Mouse (Mus musculus) ES-E14 (cell line): ENCODE results near the gene Ypel2. TPM values are rescaled to one million over a fixed set of nuclear protein-coding genes. Genes with fewer than 3 reads are reported as not detected.
A peak's percentile ranks its signal among the peaks of the same experiment; 100 is the strongest.

Experiments
- DNase-seq: peaks from one replicate; pipeline ENCODE4 v3.0.0-alpha.2; 2013; ENCODE audit warnings: low read depth, low spot score
- H3K27ac ChIP-seq: 2 replicates; pipeline ENCODE4 v1.5.1; 2012; ENCODE audit warnings: low read depth, mild to moderate bottlenecking, low read length, moderate library complexity, mixed read lengths; ENCODE audit not compliant: poor library complexity, insufficient read depth, severe bottlenecking
- H3K36me3 ChIP-seq: 2 replicates; pipeline ENCODE4 v1.6.1; 2012; ENCODE audit warnings: mild to moderate bottlenecking, low read length, moderate library complexity, mixed read lengths; ENCODE audit not compliant: control insufficient read depth, poor library complexity, insufficient read depth, severe bottlenecking
- H3K4me1 ChIP-seq, 2 experiments: fragments of 150-350 bp in 1 of 2; sonication (generic) in 1 of 2; 2 replicates each; pipeline ENCODE4 v1.6.1; 2012; ENCODE audit warnings: low read length in 2 of 2, mild to moderate bottlenecking in 1 of 2, mixed read lengths in 1 of 2; ENCODE audit not compliant: control insufficient read depth in 2 of 2, insufficient read depth in 2 of 2, poor library complexity in 1 of 2
- H3K4me3 ChIP-seq, 2 experiments: fragments of 150-350 bp in 1 of 2; sonication (generic) in 1 of 2; 2 replicates each; pipeline ENCODE4 v1.5.1; 2012; ENCODE audit warnings: low read length in 2 of 2, low read depth in 1 of 2, mild to moderate bottlenecking in 1 of 2, mixed read lengths in 1 of 2; ENCODE audit not compliant: insufficient read depth in 1 of 2, poor library complexity in 1 of 2, severe bottlenecking in 1 of 2
- H3K9ac ChIP-seq: 2 replicates; pipeline ENCODE4 v1.6.1; 2012; ENCODE audit warnings: low read depth, mild to moderate bottlenecking, low read length, mixed read lengths; ENCODE audit not compliant: poor library complexity, insufficient read depth, severe bottlenecking
- H3K9me3 ChIP-seq: fragments of 150-350 bp; sonication (generic); 2 replicates; pipeline ENCODE4 v1.6.1; 2012; ENCODE audit warnings: low read depth, mild to moderate bottlenecking, low read length; ENCODE audit not compliant: control insufficient read depth, insufficient read depth
- CHD2 ChIP-seq: IDR thresholded peaks from 2 replicates; pipeline ENCODE4 v1.6.1; 2014; ENCODE audit warnings: mild to moderate bottlenecking, low read depth, low read length, inconsistent platforms
- HCFC1 ChIP-seq: IDR thresholded peaks from 2 replicates; pipeline ENCODE4 v1.6.1; 2012; ENCODE audit warnings: low read length, inconsistent platforms, borderline replicate concordance; ENCODE audit not compliant: insufficient read depth
- MAFK ChIP-seq: IDR thresholded peaks from 2 replicates; pipeline ENCODE4 v1.6.1; 2014; ENCODE audit warnings: mild to moderate bottlenecking, low read depth, low read length, inconsistent platforms; ENCODE audit not compliant: insufficient read depth
- ZC3H11A ChIP-seq: IDR thresholded peaks from 2 replicates; pipeline ENCODE4 v1.6.1; 2012; ENCODE audit warnings: low read depth, mild to moderate bottlenecking, inconsistent platforms, low read length, borderline replicate concordance
- ZNF384 ChIP-seq: IDR thresholded peaks from 2 replicates; pipeline ENCODE4 v1.6.1; 2012; ENCODE audit warnings: low read depth, low read length, inconsistent platforms
- in situ Hi-C, 2 experiments: fragments of 600-800 bp; cut with MboI; formaldehyde crosslinking; loops; one replicate each; pipeline ENCODE4 v1.15.1; 2025; ENCODE audit warnings: low sequenced_read_pairs in 2 of 2, inconsistent platforms in 1 of 2; ENCODE audit not compliant: unreplicated experiment in 2 of 2
- total RNA-seq: library from RNA; depleted of rRNA; stranded (reverse); fragments of 300-350 nt; gene quantifications from 2 replicates; pipeline ENCODE4 v1.2.3, GENCODE M21; 2012

Ypel2 gene
- total RNA-seq, 1 experiment, result 3.6 TPM

DNA sequence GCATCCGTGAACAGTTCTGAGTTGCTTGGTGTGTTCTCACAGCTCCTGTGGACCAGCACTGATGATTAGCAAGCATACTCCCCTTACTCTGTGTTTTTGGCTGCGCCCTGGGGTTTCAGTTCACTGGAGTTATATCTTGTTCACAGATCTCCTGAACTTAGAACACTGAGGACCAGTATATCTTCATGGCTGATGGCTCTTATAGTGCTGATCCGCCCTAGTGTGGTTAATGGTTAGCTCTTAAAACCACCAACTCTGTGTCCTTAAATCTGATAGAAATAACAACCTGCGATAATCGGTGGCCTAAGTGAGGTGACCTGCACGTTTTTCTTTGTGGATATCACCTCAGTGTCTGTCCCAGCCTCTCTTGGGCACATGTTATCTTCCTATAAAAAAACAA is 84.5 kb downstream of the Ypel2 start:
- Histone ChIP-seq H3K4me1 (no peaks in the 10 kb centered on the region), H3K9ac (no peak overlapping the region), H3K4me3 (no peak overlapping the region), H3K27ac (no peak overlapping the region), H3K36me3 (no peaks in the 10 kb centered on the region), H3K9me3 (no peaks in the 10 kb centered on the region)
- no peak for DNase-seq
- in situ Hi-C loops, result loop anchor here in 1 of 2 experiments (10.0 kb wide), 1 partner anchor 96 kb away; no protein-coding TSS in a partner anchor
- TF ChIP-seq HCFC1 (no peak), ZNF384 (no peak), ZC3H11A (no peak), MAFK (no peak), CHD2 (no peak)

DNA sequence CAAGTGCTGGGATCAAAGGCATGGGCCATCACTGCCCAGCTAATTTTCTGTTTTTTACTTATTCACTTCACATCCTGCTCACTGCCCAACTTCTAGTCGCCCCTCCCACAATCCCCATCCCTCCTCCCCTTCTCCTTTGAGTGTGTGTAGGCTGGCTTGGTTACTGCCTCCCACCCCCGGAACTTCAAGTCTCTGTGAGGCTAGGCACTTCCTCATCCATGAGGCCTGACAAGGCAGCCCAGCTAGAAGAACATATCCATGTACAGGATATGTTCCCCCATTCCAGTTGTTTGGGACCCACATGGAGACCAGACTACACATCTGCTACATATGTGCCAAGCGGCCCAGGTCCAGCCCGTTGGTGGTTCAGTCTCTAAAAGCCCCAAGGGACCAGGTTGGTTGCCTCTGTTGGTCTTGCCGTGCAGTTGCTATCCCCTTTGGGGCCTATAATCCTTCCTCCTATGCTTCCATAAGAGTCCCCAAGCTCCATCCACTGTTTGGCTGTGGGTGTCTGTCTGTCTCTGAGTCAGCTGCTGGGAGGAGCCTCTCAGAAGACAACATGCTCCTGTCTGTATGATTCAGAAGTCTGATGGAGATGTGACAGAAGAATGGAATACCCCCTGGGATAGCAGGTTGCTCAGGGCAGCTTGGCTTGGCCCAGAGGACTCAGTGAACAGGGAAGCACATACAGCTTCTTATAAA is 85.5 kb downstream of the Ypel2 start:
- H3K36me3 ChIP-seq, result no peaks in the 10 kb centered on the region
- TF ChIP-seq HCFC1 (no peak), MAFK (no peak), ZNF384 (no peak), ZC3H11A (no peak), CHD2 (no peak)
- no peak overlapping the region for H3K4me3 ChIP-seq
- in situ Hi-C loops, result loop anchor here in 1 of 2 experiments (10.0 kb wide), 1 partner anchor 97 kb away; no protein-coding TSS in a partner anchor
- H3K9me3 ChIP-seq, result no peaks in the 10 kb centered on the region
- H3K9ac ChIP-seq, result no peak overlapping the region
- no peak for DNase-seq
- H3K4me1 ChIP-seq, result no peaks in the 10 kb centered on the region
- H3K27ac ChIP-seq, result no peak overlapping the region

DNA sequence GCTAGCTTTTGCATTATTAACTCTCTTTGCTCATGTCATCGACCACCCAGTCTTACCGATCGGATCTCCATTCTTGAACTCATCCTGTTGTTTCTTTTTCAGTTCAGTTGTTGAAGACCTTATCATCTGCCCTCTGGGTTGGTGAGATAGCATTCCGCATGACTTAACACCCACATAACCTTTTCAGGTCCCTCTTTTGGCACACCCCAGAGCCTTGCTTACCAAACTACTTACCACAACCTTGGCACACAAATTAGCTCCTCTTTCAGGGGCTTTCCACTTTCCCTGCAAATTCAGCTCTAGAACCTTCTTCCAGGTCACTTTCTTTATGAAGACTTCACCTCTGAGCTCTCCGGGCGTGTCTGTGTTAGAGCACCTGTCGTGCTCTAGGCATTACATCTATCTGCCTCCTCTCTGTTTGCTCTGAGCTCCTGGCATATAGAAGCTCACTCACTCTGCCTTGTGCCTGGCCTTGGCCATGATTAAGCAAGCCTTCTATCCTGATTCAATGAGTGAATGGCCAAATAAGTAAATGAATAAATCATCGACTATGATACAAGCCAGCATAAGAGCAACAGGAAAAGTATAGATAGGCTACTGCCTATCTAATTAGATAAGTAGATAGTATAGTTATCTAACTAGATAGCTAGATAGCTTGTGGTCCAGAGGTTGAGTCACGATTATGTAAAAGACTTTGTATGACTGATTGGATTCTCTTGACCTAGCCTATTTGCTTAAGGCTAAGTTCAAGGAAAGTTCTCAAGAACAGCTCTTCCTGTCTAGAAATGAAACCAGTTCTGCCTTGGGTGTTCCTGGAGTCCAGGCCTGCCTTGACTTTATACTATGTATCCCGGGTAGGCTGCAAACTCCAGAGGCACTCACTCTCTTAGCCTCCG is 86.5 kb downstream of the Ypel2 start:
- H3K4me3 ChIP-seq, result no peak overlapping the region

DNA sequence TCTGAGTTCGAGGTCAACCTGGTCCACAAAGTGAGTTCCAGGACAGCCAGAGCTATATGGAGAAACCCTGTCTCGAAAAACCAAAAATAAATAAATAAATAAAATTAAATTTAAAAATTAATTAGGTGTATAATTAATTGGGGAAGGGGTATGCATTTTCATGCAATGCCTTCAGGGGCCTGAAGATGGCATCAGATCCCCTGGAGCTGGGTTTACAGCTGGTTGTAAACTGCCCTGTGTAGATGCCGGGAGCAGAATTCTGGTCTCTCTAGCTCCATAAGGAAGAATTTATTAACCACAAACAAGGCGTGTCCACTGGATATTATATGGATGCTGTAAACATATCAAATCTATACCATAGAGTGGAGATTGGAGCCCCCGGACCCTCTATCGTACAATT is 87.2 kb downstream of the Ypel2 start:
- H3K27ac ChIP-seq, result no peak overlapping the region
- TF ChIP-seq ZNF384 (no peak), ZC3H11A (0 out of 2 replicates have a peak, but pooled peaks have one; percentile 32)

More for the DNA sequence above, 86.5 kb downstream of the Ypel2 start:
- no peak for DNase-seq
- Histone ChIP-seq H3K4me1 (no peaks in the 10 kb centered on the region), H3K36me3 (no peaks in the 10 kb centered on the region), H3K9me3 (no peaks in the 10 kb centered on the region), H3K27ac (no peak overlapping the region), H3K9ac (no peak overlapping the region)
- in situ Hi-C loops, result loop anchor here in 1 of 2 experiments (10.0 kb wide), 1 partner anchor 98 kb away; no protein-coding TSS in a partner anchor
- TF ChIP-seq CHD2 (no peak), HCFC1 (no peak), ZC3H11A (no peak), ZNF384 (no peak)

More for the DNA sequence above, 87.2 kb downstream of the Ypel2 start:
- in situ Hi-C loops, result loop anchor here in 1 of 2 experiments (10.0 kb wide), 1 partner anchor 99 kb away; no protein-coding TSS in a partner anchor
- Histone ChIP-seq H3K4me3 (no peak overlapping the region), H3K9ac (no peak overlapping the region), H3K4me1 (no peaks in the 10 kb centered on the region), H3K9me3 (no peaks in the 10 kb centered on the region), H3K36me3 (no peaks in the 10 kb centered on the region)
- DNase-seq, result no peak
